Mouse (Mus musculus): Measurements from ENCODE around the gene Gpat2. TPM values are rescaled to one million over a fixed set of nuclear protein-coding genes. Genes with fewer than 3 reads are reported as not detected.

Gene Gpat2
- total RNA-seq, 2 experiments from 2014 or later: not detected

DNA sequence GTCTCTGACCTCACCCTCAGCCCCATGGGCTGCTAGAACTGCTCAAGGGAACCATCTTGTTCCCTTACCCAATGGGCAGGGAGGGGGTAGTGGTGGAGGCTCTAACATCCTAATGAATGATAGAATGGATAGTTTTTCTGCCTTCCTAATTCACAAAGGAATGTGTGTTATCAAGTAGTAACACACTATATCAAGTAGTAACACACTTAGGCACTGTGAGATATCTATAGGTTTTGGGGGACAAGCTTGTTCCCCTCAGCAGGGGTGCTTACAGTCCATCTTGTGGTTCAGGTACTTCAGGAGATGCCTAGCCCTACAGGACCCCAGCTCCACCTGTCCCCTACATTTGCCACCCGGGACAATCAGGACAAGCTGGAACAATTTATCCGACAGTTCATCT, 10.6 kb downstream of the Gpat2 start:
- DNase-seq: no peak
- intact Hi-C loops (cut with DNase I): no loop called here

DNA sequence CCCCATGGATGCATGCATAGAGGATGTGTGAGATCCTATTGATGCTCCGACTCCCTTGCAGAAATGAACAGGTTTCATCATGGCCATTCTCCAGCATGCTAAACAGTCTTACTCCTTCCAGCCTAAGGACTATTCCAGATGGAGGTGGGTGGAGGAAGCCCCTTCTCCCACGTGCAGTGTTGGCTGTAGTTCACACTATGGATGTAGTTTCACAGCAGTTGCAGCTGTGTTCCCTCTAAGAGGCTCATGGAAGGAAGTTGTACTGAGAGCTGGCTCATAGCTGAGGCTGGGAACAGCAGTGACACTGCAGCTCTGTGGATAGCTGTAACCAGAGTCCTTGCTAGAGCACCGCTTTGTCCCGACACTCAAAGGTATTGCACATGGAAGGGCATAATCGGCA, 12.7 kb downstream of the Gpat2 start:
- no peak for DNase-seq
- intact Hi-C loops (cut with DNase I): no loop called here

DNA sequence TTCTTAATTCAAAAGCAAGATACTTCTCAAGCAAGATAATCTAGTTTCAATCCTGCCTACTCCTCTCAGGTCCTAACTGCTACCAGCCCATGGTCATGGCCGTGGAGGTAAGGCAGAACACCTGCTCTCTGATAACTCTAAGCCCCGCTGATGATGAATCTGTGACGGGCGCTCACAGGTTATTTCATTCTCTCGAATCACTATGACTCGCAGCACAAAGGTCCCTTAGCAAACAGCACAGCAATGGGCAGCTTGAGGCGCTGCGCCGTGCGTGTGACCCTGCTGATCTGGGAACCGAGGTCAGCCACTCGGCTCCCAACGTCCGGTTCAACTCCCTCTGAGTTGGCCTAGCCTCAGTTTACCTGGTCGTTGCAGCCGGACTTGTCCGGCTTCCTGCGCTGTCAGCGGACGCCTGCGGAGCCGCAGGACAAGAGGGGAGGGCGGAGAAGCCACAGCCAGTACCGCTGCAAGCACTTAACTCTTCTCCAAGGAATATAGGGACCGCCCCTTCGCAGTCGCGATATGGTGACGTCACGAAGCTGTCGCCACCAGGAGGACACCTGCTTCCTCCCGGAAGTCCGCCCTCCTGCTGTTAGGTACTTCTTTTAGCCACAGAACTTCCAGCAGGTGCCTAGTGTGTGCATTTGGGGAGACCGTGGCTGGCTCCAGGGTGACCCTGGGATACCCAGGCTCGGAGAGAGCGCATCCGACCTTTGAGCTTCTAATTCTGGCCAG, 19.2 kb downstream of the Gpat2 start, which contains the start of gene Fahd2a:
Fahd2a (minus strand) TSS at position 511 of the 735 bp plus-strand sequence.
- intact Hi-C loops (cut with DNase I): no loop called here
- DNase-seq: peak; percentile 73 to 75

DNA sequence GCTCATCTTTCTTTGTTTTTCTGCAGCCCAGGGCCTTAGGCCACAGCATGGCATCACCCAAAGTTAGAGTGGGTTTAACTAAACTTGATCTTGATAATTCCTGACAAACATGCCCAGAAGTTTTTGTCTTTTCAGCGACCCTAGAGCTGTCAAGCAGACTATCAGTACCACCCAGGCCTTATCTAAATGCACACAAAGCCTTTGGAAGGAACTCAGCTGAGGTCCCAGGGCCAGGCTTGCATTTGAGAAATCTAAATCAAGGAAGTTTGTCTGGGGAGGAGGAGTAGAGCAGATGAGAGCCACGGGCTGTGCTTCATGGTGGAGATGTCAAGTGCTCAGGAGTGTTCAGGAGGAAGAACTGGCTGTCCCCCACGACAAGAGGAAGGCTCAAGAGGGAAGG, 21.8 kb downstream of the Gpat2 start:
- DNase-seq: no peak
- intact Hi-C loops (cut with DNase I): no loop called here

DNA sequence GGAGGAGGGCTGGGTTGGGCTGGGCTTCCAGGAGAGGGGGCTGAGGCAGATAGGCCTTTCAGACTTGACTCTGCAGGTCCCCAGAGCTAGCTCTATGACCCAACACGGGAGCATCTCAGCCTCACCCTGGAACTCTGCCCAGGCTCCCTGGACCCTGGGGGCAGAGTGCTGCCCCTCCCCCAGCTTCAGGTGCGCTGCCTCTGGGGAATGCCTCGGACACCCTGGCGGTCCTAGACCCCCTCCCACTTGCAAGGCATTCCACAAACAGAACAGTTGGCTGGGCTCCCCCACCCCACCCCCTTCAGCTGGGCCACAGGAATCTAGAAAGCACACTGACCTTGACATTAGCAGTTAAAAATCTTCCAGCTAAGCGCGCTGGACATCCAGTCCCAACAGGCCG, 24.7 kb downstream of the Gpat2 start:
- intact Hi-C loops (cut with DNase I): no loop called here
- DNase-seq: no peak

DNA sequence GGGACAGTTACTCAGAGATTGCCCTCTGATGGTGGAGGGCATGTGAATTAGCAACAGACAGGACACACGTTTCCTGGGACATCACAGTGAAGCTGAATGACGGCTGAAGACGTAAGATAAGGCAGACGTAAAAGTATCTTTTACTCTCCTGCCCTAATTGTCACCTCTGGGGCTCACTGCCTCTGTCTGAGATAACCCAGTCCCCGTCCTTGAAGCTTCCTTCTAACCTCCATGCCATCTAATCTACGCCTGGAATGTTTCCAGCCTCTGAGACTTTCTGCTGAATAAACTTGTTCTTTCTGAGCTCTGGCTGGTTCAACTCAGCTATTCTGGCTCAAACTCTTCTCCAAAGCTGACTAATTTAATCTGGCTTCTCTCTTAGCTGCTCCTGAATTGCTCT, 26.7 kb downstream of the Gpat2 start:
- intact Hi-C loops (cut with DNase I): no loop called here

DNA sequence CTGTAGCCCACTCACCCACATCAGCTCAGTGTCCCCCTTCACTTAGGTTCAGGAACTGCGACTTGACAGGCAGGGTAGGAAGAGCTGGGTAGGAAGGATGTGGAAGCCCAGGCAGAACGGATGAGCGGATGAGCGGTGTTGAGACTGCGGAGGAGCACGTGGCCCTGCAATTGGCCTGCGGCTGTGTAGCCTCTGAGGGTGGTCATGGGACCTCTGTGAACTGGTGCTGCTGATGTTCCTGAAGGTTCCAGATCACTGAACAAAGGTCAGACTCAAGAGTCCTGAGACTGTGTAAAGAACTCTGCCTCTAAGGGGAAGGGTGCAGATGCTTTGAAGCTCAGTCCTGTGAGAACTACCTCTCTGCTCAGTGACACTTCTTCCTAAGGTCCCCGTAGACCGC, 28.1 kb downstream of the Gpat2 start:
- intact Hi-C loops (cut with DNase I): no loop called here
- DNase-seq: no peak

More for the DNA sequence above, 26.7 kb downstream of the Gpat2 start:
- DNase-seq: no peak

DNA sequence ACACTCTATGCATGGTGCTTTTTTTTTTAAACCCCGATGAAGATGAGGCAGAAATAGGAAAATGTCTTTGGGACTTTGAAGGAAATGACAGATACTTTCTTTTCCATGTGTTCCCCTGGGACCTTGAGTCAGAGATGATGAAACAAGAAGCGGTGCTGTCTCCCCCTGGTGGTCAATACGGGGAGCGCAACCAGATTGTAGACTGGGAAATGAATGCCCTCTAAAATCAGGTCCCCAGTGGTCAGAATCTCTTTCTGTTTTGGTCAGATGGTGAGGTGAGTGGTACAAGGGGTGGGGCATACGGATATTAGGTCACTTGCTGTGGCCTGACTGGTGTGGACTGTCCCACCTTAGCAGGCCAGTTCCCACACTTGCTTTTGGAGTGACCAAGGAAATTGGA, 28.8 kb downstream of the Gpat2 start:
- peak; percentile 41 to 65 for DNase-seq
- intact Hi-C loops (cut with DNase I): no loop called here

DNA sequence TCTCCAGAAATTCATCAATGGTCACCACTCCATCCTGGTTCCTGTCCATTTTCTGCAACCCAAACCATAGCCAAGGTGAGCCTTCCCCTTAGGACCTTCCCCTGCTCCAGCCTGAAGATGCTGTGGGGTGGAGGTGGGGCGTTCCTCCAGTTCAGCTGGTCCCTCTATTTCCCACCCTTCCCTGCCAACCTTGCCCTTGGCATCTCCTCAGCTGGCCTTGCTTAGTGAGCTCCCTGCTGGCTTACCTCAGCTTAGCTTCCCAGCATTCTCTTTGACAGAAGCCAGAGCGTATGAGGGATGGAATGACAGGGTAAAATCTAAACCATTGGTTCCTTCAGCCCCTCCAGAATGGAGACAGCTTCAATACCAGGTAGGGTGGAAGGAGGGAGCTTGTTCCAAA, 34.3 kb downstream of the Gpat2 start:
- DNase-seq: no peak
- intact Hi-C loops (cut with DNase I): no loop called here

DNA sequence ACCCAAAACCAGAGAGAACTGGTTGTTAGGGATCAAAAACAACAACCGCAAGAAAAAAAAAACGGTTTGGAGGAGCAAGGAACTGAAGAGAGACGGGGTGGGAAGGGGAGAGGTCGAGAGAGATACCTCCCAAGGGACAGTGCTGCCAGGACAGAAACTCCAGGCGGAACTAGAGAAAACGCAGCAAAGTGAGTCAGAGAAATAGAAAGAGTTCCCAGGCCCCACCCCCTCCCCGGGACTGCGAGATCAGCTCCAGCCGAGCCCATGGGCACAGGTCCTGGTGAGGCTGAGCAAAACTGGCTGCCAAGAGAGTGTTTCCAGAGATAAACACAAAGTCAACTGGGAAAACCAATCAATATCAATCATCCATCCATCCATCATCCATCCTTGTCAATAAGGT, 36.4 kb downstream of the Gpat2 start:
- intact Hi-C loops (cut with DNase I): loop anchor here (5.0 kb wide), 1 partner anchor 96 kb away; no protein-coding TSS in a partner anchor
- DNase-seq: no peak

DNA sequence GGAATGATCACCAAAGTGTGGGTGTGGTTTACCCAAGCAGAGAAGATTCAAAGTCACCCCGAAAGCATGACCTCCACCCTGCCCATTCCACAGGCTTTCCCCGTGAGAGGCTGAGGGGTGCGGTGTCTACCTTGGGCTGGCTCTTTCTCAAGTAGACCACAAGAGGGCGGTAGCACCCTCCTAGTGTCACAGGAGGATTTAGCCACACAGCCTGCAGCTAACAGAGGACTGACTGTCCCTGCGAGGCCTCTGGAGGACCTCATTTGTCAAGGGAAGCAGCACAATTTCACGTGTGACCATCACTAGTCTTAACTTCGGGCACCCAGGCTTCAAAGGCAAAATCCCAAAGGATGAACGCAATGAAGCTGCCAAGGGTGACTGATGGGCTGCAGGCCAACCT, 37.3 kb downstream of the Gpat2 start:
- intact Hi-C loops (cut with DNase I): loop anchor here (1.0 to 5.0 kb wide), 2 partner anchors 39 to 95 kb away; no protein-coding TSS in a partner anchor
- DNase-seq: peak; percentile 35 to 38

DNA sequence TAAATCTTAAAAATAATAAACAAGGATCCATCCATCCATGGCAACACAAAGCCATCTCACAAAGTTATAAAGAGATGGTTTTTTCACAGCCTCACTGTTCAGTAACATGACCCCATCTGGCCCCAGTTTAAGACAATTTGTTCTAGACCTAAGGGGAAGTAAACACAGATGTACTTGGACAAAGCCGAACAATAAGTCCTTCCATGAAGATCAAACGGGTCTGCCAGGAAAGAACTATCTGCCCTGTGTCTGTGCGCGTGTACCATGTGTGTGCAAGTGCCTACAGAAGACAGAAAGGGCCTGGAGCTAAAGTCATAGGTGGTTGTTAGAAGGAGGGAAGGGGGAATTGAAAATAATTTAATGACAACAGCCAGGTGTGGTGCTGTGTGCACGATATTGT, 45.2 kb downstream of the Gpat2 start:
- no peak for DNase-seq
- intact Hi-C loops (cut with DNase I): no loop called here

DNA sequence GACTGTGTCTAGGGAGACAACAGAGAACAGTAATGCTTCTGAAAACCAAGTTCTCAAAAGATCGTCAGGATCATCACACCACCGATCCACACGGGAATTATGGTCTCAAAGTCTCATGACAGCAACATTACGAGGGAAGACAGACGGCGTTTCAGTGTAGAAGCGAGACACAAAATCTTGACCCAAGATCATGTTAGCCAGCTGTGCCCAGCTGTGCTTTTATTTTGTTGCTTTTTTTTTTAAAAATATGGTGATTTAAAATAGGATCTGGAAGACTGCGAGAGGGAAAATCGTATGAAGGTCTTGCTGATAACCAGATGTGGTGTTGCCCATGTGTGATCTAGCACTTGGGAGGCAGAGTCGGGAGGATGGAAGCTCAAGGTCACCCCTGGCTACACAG, 45.7 kb downstream of the Gpat2 start:
- DNase-seq: no peak
- intact Hi-C loops (cut with DNase I): no loop called here

DNA sequence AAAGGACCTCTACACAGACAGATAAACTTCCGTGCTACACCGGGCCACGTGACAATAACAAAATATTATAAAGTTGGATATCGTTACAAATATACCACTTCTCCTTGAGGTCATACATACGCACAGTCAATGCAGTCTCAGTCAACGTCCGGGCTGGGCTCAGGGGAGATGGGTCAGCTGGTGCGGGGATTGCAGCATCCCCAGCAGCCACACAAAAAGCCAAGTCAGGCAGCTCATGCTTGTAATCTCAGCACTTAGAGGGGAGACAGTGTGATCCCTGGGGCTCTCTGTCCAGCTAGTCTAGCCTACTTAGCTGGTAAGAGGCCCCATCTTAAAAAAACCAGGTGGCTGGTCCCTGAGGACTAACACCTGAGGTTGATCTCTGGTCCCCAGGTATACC, 46.3 kb downstream of the Gpat2 start:
- intact Hi-C loops (cut with DNase I): no loop called here
- no peak for DNase-seq

DNA sequence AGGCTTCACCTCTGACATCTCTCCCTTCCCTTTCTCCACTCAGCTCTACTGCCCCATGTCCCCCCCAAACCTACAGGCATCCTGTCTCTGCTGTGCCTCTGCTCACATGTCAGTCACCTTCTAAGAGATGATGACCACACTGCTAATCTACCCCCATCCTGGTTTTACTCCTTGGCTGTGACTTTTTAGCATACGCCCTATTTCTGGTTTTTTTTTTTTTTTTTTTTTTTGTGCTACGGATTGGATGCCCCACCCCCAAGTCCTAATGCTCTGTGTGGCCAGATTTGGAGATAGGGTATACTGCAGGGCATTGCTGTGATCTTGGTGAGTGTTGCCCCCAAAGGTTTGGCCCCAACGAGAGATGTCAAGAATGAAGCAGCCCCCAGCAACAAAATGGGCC, 47.3 kb downstream of the Gpat2 start:
- DNase-seq: no peak
- intact Hi-C loops (cut with DNase I): no loop called here

DNA sequence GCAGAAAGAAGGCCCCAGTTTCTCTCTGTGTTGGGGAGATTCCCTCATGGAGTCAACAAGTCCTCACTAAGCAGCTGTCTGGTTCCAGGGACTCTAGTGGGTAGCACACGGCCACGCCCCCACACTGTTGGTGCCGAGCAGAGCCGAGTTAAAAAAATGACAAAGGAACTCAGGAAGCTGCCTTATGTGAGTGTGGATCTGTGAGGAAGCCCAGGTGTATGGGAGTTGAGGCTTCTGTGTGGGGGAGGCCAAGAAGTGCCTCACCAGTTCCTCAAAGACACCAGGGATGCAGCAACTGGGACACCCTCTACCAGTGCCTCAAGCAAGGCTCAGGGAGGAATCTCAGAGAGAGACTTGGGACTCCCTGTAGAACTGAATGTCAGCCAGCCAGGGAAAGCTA, 54.2 kb downstream of the Gpat2 start:
- DNase-seq: no peak
- intact Hi-C loops (cut with DNase I): no loop called here

DNA sequence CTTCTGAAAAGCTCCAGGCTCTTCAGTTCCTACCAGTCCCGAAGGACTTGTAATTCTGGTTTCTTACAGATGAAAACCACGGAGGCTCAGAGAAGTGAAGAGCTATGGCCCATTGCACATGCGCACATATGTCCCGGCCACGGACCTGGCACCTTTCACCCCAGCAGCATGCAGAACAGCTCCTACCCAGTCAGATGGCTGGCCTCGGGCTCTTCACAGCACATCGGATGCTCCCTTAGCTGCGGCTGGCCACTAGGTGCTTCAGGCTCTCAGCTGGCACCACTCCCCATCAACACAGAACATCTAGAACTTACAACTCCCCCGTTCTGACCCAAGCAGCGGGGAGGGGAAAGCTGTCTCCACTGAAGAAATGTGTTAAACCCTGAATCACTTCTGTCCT, 54.8 kb downstream of the Gpat2 start:
- intact Hi-C loops (cut with DNase I): no loop called here
- DNase-seq: no peak

DNA sequence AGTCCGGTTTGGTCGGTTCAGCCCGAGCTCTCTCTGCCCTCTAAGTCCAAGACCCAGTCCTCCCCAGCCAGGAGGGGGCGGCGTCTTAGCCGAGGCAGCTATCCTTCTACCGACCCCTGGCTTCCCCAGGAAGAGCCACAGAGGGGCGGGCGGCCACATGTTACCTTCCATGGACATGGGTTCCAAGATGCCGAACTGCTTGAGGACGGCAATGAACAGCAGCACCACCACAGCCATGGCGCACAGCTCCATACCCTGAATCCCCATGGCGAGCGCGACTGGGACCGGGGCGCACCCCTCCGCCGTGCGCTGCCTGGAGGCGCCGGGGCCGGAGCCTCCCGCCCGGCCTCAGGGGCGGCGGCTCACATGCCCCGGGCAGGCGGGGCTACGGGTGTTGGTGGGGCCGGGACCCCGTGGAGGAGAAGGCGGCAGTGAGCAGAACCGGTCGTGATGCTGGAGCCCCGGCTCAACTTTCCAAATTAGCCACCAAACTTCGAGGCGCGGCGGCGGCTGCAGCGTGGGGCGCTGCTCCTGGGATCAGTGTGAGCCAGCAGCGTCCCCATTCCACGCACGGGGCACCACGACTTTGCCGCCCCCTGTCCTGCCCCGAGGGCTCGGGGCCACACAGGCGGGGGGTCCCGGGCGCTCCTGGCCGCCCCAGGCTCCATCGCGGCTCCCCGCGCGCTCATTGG, 57.0 kb downstream of the Gpat2 start:
- intact Hi-C loops (cut with DNase I): no loop called here

DNA sequence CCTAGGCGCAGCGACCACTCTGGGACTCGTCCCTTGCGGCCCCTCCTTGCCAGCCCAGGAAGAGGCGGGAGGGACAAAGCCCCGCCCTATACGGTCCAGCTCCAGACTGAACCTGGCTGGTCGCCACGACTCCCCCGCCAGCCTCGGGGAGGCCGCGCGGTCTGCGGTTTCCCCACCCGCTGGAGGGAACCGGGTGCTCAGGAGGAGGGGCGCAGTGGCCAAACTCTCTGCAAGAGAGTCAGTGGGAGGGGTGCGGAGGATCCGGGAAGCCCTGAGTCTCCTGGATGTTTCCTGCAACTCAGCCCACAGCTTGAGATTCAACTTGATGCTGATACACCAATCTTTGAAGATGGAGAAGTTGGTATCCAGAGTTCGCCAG, 57.5 kb downstream of the Gpat2 start:
- intact Hi-C loops (cut with DNase I): no loop called here

More for the DNA sequence above, 57.0 kb downstream of the Gpat2 start:
- DNase-seq: peak in 1 of 2 experiments; percentile 30

DNA sequence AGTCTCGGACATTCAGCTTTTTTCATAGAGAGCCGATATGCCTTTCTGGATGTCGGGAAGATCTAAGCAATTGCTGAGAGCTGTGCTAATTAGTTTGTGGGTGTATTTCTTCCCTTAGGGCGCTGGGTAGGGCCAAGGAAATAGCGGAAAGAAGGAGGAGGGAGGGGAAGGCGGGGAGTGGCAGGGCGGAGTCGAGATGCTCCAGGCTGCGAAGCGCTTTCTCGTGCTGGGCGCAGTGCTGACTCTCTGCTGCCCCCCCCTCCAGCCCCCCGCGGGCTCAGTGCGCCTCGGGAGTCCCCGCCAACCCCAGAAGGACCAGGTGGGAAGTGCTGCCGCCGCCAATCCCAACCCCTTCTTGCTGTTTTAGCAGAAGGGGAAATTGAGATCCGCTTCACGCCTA, 58.0 kb downstream of the Gpat2 start:
- DNase-seq: no peak
- intact Hi-C loops (cut with DNase I): no loop called here

More for the DNA sequence above, 57.5 kb downstream of the Gpat2 start:
- DNase-seq: peak; percentile 68 to 69

DNA sequence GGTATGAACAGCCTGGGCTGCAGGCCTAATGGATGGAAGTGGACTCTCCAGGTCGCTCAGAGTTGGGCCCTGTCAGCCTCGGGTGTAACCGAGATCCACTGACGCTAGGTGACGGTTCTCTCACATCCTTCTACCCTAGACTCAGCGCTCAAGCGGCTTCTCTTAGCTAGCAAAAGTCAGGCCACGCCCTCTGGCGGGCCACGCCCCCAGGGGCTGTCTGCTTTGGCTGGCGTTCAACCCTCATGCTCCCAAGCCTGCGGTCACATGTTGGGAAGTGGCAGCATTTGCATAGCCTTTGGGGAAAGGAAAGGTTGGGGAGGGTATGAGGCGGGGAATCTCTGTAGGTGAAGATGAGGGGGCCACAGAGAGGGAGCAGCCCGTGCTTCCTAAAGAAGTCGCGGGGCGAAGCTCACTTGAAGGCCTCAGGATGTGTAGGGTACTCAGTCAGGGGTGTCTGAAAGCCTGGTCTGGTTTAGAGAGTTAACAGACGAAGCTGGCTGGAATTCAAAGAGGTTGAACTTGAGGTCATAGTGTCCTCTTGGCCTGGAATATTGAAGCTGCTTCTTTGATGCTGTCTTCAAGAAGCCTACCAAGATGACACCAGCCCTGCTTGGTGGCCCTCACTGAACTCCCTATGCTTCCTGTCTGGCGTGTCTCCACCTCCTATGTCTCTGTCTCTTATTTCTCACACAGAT, 59.6 kb downstream of the Gpat2 start:
- intact Hi-C loops (cut with DNase I): no loop called here
- peak; percentile 26 to 32 for DNase-seq

Measured in gastrocnemius, postnatal 36 days (tissue).